Mouse (Mus musculus) midbrain, embryonic 11.5 days (tissue): ENCODE measurements around the gene Oca2. TPM values are rescaled to one million over a fixed set of nuclear protein-coding genes. Genes with fewer than 3 reads are reported as not detected.

Experiments used
- ATAC-seq: fragments of 200-750 bp; cut with Nextera tagmentation; 2 replicates; pipeline ENCODE4 v1.8.0; 2017; ENCODE audit warnings: moderate TSS enrichment, moderate library complexity; ENCODE audit not compliant: low FRiP score
- DNase-seq: peaks from one replicate; pipeline ENCODE4 v3.0.0; 2015; ENCODE audit warnings: low spot score; ENCODE audit errors: missing footprints
- H3K27ac ChIP-seq: fragments of 300-500 bp; sonication (generic); 2 replicates; pipeline ENCODE4 v1.5.1; 2014; ENCODE audit warnings: low read depth, low read length
- H3K27me3 ChIP-seq: fragments of 300-500 bp; sonication (generic); 2 replicates; pipeline ENCODE4 v1.6.1; 2014; ENCODE audit warnings: mild to moderate bottlenecking, low read length, moderate library complexity, mixed read lengths; ENCODE audit not compliant: control insufficient read depth, insufficient read depth
- H3K36me3 ChIP-seq: fragments of 300-500 bp; sonication (generic); 2 replicates; pipeline ENCODE4 v1.6.1; 2014; ENCODE audit warnings: mild to moderate bottlenecking, low read length, moderate library complexity, mixed read lengths; ENCODE audit not compliant: control insufficient read depth, insufficient read depth
- H3K4me1 ChIP-seq: fragments of 300-500 bp; sonication (generic); 2 replicates; pipeline ENCODE4 v1.6.1; 2014; ENCODE audit warnings: low read length; ENCODE audit not compliant: control insufficient read depth, insufficient read depth
- H3K4me2 ChIP-seq: fragments of 300-500 bp; sonication (generic); 2 replicates; pipeline ENCODE4 v1.6.1; 2014; ENCODE audit warnings: mild to moderate bottlenecking, moderate library complexity
- H3K4me3 ChIP-seq: fragments of 300-500 bp; sonication (generic); 2 replicates; pipeline ENCODE4 v1.5.1; 2014; ENCODE audit warnings: low read depth, low read length
- H3K9ac ChIP-seq: fragments of 300-500 bp; sonication (generic); 2 replicates; pipeline ENCODE4 v1.6.1; 2014; ENCODE audit warnings: low read length
- H3K9me3 ChIP-seq: fragments of 300-500 bp; sonication (generic); 2 replicates; pipeline ENCODE4 v1.6.1; 2016; ENCODE audit warnings: low read length; ENCODE audit not compliant: control insufficient read depth
- WGBS: fragments of 180-500 bp; shearing (Covaris S2); extraction: QIAGEN DNeasy Blood & Tissue Kit; methylation state at CpG from one replicate; pipeline ENCODE4 v1.1.7; 2014; 5-methylcytosine and 5-hydroxymethylcytosine counted together
- polyA plus RNA-seq: library from polyadenylated mRNA; unstranded; fragments of >200 nt; fragmentation: Nextera tagmentation; extraction: Ambion mirVana; gene quantifications from 2 replicates; pipeline ENCODE4 v1.2.1, GENCODE M21; 2014

Oca2 gene
- polyA plus RNA-seq, 1 experiment from 2014 or later: 0.23 TPM

DNA sequence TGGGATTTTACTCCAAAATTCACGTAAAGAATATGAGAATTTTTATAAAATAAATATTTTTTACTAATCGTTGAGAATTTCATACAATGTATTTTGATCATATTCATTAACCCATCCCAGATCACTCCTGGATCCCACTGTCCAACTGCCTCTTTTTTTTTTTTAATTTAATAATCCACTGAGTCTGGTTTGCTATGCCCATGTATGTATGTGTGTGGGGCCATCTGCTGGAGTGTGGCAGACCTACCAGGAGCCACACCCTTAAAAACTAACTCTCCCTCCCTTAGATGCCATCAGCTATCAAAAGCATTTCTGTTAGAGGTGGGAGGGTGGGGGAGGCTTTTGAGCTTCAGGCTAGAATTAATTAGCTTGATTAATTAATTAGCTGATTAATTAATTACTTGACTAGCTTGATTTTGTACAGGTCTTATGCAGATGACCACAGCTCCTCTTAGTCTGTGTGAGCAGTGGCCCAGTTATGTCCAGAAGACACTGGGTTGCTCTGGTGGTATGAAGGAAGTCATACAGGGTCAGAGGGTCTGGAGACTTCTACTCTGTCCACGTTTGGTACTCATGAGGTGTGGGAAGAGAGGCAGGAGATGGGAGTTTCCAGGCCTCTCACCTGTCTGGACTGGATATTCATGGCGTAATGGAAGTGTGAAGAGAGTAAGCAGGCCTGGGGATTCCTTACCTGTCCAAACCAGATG is 221.4 kb downstream of the Oca2 start:
- Histone ChIP-seq H3K36me3 (no peaks in the 10 kb centered on the region), H3K9me3 (no peaks in the 10 kb centered on the region), H3K4me2 (no peak overlapping the region), H3K9ac (no peak overlapping the region), H3K4me1 (no peaks in the 10 kb centered on the region), H3K4me3 (no peak overlapping the region), H3K27me3 (no peaks in the 10 kb centered on the region), H3K27ac (no peak overlapping the region)
- WGBS: 83% methylated on average over 4 of the region's 4 CpGs
- ATAC-seq: peak; percentile 38; the same call in 1 of the 2 replicates
- DNase-seq: no peak

DNA sequence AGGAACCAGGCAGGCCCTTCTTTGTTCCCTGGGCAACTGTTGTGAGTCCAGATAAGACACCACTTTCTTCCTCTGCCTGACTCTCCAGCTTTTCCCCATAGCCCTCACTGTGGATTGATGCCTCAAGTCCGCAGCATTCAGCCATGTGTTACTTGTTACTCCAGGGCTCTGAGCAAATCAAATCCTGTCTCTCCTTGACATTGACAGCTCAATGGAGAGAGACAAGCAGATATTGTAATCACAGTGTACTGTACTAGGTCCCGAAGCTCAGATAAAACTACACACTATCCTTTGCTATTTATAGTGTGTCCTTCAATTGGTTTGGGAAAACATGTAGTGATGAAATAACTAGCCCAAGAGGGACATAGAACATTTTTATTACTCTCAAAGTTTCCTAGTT is 258.7 kb downstream of the Oca2 start:
- no peak for DNase-seq
- no peak for ATAC-seq
- no peak overlapping the region for H3K4me2 ChIP-seq
- H3K27me3 ChIP-seq: no peaks in the 10 kb centered on the region
- H3K27ac ChIP-seq: no peak overlapping the region
- H3K36me3 ChIP-seq: no peaks in the 10 kb centered on the region
- WGBS: 84% methylated on average over 2 of the region's 2 CpGs
- no peaks in the 10 kb centered on the region for H3K9me3 ChIP-seq
- no peak overlapping the region for H3K4me3 ChIP-seq
- no peak overlapping the region for H3K9ac ChIP-seq
- no peaks in the 10 kb centered on the region for H3K4me1 ChIP-seq

DNA sequence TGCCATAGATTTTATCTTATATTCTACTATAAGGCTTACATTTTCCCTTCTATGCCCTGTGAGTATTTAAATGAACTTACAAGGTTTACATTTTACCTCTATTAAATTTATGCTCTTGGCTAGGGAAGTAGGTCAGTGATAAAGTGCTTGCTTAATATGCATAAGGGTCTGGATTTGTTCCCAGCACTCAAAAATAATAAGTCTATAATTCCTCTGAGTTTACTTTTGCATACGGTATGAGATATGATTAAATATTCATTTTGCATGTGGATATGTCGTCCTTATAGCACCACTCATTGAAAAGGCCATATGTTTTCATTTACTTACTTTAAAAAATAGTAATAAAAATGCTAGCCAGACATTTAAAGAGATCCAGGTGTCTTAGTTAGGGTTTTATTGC is 259.8 kb downstream of the Oca2 start:
- WGBS: 80% methylated on average over 2 of the region's 2 CpGs
- no peak overlapping the region for H3K9ac ChIP-seq
- DNase-seq (no peak), ATAC-seq (no peak)
- no peak overlapping the region for H3K4me2 ChIP-seq
- H3K4me3 ChIP-seq: no peak overlapping the region
- H3K9me3 ChIP-seq: no peaks in the 10 kb centered on the region
- no peaks in the 10 kb centered on the region for H3K36me3 ChIP-seq
- H3K27me3 ChIP-seq: no peaks in the 10 kb centered on the region
- no peaks in the 10 kb centered on the region for H3K4me1 ChIP-seq
- H3K27ac ChIP-seq: no peak overlapping the region

DNA sequence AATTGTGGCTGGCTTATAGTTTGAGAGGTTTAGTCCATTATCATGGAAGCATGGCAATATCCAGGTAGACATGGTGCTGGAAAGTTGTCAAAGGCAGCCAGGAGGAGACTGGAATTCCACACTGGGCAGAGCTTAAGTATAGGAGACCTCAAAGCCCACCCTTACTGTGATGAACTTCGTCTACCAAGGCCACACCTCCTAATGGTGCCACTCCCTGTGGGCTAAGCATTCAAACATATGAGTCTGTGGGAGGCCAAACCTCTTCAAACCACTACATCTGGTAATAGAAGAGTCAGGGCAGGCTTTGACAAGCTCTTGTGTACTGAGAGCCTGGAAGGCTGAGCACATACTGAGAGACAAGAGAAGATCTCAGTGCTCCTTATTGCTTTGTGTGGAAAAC is 260.2 kb downstream of the Oca2 start:
- H3K27me3 ChIP-seq: no peaks in the 10 kb centered on the region
- no peaks in the 10 kb centered on the region for H3K9me3 ChIP-seq
- no peaks in the 10 kb centered on the region for H3K4me1 ChIP-seq
- DNase-seq (no peak), ATAC-seq (no peak)
- no peak overlapping the region for H3K4me2 ChIP-seq
- no peak overlapping the region for H3K4me3 ChIP-seq
- no peak overlapping the region for H3K9ac ChIP-seq
- 59% methylated on average over 1 of the region's 1 CpGs for WGBS
- no peak overlapping the region for H3K27ac ChIP-seq
- no peaks in the 10 kb centered on the region for H3K36me3 ChIP-seq

DNA sequence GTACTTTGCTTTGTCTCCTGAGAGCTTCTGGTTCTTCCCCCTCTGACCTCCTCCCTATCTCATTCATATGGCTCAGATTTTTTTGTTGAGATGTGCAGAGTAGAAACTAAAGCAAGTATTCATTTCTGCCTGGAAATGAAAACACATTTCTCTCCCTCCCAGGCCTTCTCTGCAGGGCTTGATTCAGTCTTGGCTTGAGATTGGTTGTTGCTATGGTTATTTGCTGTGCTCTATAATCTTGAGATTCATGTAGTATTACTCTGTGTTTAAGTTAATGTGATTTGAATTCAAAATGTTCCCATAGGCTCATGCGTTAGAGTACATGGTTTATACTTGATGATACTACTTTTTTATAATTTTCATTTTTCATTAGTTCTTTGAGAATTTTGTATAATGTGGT is 260.9 kb downstream of the Oca2 start:
- Histone ChIP-seq H3K27me3 (no peaks in the 10 kb centered on the region), H3K4me2 (no peak overlapping the region), H3K9me3 (no peaks in the 10 kb centered on the region), H3K4me1 (no peaks in the 10 kb centered on the region), H3K27ac (no peak overlapping the region), H3K36me3 (no peaks in the 10 kb centered on the region), H3K9ac (no peak overlapping the region), H3K4me3 (no peak overlapping the region)
- ATAC-seq: no peak
- 86% methylated on average over 1 of the region's 1 CpGs for WGBS
- DNase-seq: no peak

DNA sequence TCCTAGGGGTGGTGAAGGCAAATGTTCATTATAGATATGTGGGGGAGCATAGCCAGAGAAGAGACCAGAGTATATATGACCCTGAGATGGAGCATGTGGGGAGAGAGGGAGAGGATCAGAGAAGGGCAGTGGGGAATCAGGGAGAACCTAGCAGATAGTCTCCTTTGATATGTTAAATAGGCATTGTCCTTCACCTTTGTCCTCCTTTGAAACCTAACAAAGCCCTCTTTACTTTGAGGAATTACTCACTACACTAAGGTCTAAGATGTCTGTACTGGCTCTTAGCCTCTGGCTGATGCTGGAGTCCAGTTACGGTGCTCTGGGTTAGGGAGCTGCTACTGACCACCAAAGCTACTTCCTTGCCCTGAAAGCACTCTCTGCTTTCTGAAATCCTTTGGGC is 279.0 kb downstream of the Oca2 start:
- ATAC-seq: 0 out of 2 replicates have a peak, but pooled peaks have one; percentile 42
- H3K9ac ChIP-seq: no peak overlapping the region
- no peaks in the 10 kb centered on the region for H3K9me3 ChIP-seq
- WGBS: 13% methylated on average over 1 of the region's 1 CpGs
- DNase-seq: no peak
- no peaks in the 10 kb centered on the region for H3K27me3 ChIP-seq
- peaks cover 2% of the 10 kb centered on the region; the same call in 1 of the 2 replicates for H3K4me1 ChIP-seq
- no peak overlapping the region for H3K4me2 ChIP-seq
- H3K4me3 ChIP-seq: no peak overlapping the region
- no peak overlapping the region for H3K27ac ChIP-seq
- H3K36me3 ChIP-seq: no peaks in the 10 kb centered on the region

DNA sequence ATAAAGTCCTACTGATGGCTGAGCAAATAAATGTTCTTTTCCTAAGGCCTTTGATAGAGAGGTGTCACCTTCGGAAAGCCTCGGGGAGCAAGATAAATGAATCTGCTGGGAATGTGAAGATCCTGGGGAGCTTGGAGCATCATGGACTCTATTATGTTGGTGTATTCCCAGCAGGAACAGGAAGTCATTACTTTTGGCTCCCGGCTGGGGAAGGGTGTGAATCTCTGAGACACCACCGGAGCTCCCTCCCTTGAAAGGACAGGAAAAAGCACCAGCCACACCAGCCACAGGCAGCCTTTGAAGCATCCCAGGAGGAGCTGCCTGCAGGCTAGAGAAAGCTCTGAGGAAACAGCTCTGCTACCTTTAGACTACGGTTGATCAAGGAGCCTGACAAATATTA is 280.2 kb downstream of the Oca2 start:
- H3K4me3 ChIP-seq: no peak overlapping the region
- H3K27me3 ChIP-seq: no peaks in the 10 kb centered on the region
- 22% methylated on average over 5 of the region's 5 CpGs for WGBS
- H3K36me3 ChIP-seq: no peaks in the 10 kb centered on the region
- H3K4me2 ChIP-seq: no peak overlapping the region
- ATAC-seq: no peak
- H3K9ac ChIP-seq: no peak overlapping the region
- no peaks in the 10 kb centered on the region for H3K9me3 ChIP-seq
- no peak overlapping the region for H3K27ac ChIP-seq
- DNase-seq: no peak
- H3K4me1 ChIP-seq: peaks cover 2% of the 10 kb centered on the region; the same call in 1 of the 2 replicates

DNA sequence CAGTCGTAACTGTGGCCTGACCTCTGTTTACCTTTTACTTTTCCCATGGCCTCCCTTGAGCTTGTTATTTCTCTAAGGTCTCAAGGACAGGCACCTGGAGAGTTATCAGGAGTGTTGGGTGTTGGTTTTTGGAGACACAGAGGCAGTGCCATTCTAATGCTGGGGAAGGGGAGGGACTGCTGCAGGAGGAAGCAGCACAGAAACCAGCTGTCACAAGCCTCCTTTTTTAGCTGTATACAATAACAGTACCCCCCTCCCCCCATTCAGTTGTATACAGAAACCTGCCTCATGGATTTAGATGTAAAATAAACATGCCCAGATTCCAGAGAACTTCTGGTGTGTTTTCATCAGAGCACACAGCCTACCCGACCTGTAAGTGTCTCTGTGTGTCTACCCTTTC is 295.3 kb downstream of the Oca2 start:
- H3K27me3 ChIP-seq: no peaks in the 10 kb centered on the region
- H3K36me3 ChIP-seq: no peaks in the 10 kb centered on the region
- no peak overlapping the region for H3K4me3 ChIP-seq
- no peak overlapping the region for H3K27ac ChIP-seq
- no peak for DNase-seq
- WGBS: 79% methylated on average over 2 of the region's 2 CpGs
- no peak overlapping the region for H3K9ac ChIP-seq
- H3K4me1 ChIP-seq: no peaks in the 10 kb centered on the region
- ATAC-seq: no peak
- no peaks in the 10 kb centered on the region for H3K9me3 ChIP-seq
- H3K4me2 ChIP-seq: no peak overlapping the region

DNA sequence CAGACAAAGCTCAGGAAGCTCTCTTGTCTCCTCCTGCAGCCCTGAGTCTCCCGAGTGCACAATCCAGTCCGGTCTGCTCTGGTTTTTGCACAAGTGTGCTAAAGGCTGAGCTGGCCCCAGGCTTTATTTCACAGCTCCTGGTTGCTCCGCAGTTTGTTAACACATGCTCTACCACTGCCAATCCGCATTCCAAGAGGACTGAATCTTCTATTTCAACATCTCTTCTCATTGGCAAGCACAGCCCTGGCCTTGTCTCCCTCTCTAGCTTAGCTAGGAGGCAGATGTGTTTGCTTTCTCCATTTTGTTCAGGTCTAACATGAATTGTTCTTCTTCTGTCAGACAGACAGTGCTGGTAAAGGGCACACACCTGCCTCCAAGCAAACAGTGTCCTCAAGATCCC is 309.7 kb downstream of the Oca2 start:
- ATAC-seq (no peak), DNase-seq (no peak)
- no peaks in the 10 kb centered on the region for H3K27me3 ChIP-seq
- no peaks in the 10 kb centered on the region for H3K4me1 ChIP-seq
- no peaks in the 10 kb centered on the region for H3K36me3 ChIP-seq
- no peak overlapping the region for H3K27ac ChIP-seq
- WGBS: 82% methylated on average over 4 of the region's 4 CpGs
- H3K9me3 ChIP-seq: no peaks in the 10 kb centered on the region
- no peak overlapping the region for H3K9ac ChIP-seq
- no peak overlapping the region for H3K4me2 ChIP-seq
- H3K4me3 ChIP-seq: no peak overlapping the region
